Mouse (Mus musculus): ENCODE measurements around the gene Stk25.

Gene Stk25

DNA sequence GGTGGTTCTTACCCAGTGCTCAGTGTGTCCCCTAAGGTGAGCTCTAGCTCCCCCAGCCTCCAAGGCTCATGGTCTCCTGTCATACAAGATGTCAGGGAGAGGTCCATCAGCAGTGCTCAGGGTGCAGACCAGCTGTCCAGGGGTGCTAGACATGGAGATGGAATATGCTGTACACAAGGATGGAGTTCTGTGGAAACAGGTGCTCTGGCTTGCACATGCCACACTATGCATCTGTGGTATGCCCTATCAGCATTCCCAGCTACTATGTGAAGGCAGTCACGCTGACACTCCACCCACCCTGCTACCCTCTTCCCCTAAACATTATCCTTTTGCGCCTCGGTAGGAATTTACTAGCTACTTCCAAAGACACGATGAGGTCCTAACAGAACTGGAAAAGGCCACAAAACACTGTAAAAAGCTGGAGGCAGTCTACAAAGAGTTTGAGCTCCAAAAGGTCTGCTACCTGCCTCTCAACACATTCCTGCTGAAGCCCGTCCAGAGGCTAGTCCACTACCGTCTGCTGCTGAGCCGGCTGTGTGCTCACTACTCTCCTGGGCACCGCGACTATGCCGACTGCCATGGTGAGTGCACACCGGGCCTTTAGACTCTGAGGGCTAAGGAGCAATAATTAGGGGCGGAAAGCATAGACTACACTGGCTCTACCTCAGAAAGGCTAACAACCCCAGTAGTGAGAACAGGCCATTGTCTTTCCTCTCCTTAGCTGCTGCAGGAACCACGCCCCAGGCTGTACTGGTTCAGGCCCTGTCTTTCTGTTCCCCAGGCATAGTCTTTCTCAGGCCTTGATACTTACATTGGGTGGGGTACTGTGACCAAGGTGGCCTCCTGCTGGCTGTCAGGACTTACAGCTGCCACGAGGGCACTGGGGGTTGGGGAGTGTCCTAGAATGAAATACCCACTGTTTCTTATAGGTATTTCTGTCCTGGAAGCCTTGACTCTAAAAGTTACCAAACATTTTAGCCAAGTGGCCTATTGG, 51.1 kb downstream of the Stk25 start:
- DNase-seq = no peak

DNA sequence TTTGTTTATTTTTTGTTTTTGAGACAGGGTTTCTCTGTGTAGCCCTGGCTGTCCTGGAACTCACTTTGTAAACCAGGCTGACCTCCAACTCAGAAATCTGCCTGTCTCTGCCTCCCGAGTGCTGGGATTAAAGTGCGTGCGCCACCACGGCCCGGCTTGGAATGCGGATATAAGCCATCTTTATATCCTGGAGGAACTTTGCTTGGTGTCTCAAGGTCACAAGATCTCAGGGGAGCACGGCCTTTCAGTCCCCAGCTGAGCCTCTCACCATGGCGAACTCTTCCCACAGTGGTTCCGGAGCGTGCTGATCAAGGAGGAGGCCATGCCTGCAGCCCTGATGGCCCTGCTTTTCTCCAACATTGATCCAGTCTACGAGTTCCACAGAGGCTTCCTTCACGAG, 54.5 kb downstream of the Stk25 start:
- DNase-seq = no peak

DNA sequence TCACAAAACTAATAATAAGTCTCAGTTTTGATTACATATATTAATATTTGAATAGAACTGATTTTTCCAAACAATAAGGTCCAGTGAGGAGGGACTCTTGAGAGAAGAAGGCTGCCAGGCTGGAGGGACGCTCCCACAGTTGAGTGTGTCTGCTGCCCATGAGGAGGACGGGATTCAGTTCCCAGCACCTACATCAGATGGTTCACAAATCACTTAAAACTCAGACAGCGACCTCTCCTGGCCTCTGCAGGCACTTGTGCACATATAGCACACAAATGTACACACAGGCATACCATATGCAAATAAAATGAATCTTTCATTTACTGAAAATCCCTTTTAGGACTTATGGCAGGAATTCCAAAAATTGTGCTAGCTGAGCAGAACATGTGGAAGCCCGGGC, 55.5 kb downstream of the Stk25 start:
- DNase-seq = no peak

DNA sequence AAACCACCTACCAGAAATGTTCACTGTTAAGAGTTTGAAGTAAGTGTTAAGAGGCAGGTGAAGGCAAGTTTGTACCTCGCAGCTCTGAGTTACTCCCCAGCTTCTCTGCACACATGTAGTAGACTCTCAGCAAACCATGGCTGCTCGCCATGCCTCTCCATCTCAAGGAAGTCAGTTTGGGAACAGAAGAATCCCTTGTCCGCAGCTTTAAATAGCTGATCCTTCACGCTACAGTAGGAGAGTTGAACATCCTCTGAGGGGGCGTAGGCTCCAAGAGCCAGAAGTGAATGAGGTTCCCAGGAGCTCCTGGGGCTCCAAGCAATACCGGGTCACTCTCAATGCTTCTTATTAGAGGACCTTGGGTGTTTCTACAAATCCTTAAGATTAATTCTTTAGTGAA, 62.5 kb downstream of the Stk25 start:
- no peak for DNase-seq

DNA sequence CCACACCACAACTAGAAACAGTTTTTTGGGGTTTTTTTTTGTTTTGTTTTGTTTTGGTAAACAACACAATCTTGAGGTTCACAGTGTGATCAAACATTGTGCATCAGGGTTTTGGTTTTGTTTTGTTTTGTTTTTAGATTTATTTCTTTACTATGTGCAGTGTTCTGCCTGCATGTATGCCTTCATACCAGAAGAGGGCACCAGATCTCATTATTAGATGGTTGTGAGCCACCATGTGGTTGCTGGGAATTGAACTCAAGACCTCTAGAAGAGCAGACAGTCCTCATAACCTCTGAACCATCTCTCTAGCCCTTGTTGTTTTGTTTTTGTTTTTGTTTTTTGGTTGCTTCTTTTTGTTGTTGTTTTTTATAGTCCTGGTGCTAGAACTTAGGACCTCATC, 64.5 kb downstream of the Stk25 start:
- DNase-seq = no peak

DNA sequence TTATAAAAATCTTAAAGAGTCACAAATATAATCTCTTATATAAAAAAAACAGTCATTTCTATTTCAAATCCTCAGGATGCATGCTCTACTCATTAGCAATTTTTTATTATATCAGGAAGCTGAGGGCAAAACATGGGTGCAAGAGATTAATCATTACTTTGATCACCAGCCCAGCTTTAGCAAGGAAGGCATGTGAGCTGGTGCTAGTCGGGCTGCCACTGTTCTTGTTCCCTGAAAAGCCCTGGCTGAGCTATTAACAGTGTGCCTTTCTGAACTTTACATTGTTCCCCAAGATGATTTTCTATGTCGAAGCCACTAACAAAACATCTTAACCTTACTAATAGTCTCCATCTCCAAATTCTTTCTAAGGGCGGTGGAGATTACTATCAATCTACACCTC, 70.1 kb downstream of the Stk25 start:
- DNase-seq = no peak

DNA sequence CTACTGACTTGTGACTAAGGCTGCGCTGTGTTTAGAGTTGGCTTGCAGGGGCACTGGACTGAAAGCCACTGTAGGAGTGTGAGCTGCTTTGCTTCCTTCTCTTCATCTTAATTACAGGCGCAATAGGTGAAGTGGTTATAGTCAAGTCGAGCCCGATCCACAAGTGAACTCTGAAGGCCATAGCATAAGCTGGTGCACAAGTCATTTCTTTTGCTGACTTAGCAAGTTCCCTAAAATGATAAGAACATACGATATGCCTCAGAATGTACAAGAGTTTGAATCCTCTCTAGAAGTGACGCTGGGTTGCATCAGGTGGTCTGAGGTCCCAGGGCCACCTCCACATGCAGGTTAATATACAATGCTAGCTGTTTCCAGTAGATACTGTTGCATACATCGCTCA, 76.9 kb downstream of the Stk25 start:
- DNase-seq = no peak

DNA sequence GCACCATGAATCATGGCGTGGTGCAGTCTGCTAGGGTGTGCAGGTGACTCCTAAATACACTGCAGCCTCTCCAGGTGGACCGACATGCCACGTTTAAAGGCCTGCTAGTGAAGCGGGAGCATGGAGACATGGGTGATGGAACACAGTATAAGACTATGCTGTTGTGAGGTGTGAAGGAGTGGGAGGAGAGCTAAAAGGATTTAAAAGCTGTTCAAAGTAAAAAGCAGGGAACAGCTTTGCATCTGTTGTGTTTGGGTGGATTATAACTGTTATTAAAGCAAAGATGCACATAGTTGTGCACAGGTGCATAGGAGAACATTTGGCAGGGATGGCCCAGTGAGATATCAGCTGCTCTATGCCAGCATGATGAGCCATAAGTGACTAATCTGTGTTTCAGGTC, 80.6 kb downstream of the Stk25 start:
- DNase-seq = no peak

DNA sequence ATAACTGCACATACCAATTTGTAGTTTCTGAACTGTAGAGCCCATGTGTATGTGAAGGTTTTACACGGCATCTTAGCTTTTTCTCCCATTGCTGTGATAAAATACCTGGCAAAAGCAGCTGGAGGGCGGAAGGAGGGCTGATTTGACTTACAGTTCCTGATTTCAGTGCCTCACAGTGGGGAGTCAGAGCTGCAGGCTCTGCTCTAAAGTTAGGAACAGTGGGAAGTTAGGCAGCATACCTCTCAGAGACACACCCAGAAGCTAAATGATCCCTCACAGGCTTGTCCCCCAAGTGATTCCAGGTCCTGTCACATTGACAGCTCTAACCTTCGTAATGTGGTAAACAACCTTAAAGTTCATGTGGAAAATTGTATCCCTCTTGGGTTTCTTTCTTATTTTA, 81.4 kb downstream of the Stk25 start:
- DNase-seq = no peak

All from lung, postnatal 14 days (tissue).